Mouse (Mus musculus) midbrain, embryonic 16.5 days (tissue): ENCODE measurements around the gene Cmklr1. TPM values are rescaled to one million over a fixed set of nuclear protein-coding genes. Genes with fewer than 3 reads are reported as not detected.

Experiments
- ATAC-seq: fragments of 200-750 bp; cut with Nextera tagmentation; 2 replicates; pipeline ENCODE4 v1.8.0; 2017; ENCODE audit warnings: moderate TSS enrichment
- H3K27ac ChIP-seq: fragments of 300-500 bp; sonication (generic); 2 replicates; pipeline ENCODE4 v1.5.1; 2014; ENCODE audit warnings: mild to moderate bottlenecking, low read length, mixed read lengths
- H3K27me3 ChIP-seq: fragments of 300-500 bp; sonication (generic); 2 replicates; pipeline ENCODE4 v1.6.1; 2014; ENCODE audit warnings: low read depth, low read length, mixed read lengths; ENCODE audit not compliant: control insufficient read depth, insufficient read depth
- H3K36me3 ChIP-seq: fragments of 300-500 bp; sonication (generic); 2 replicates; pipeline ENCODE4 v1.6.1; 2014; ENCODE audit warnings: mild to moderate bottlenecking, low read length, moderate library complexity, mixed read lengths; ENCODE audit not compliant: control insufficient read depth, insufficient read depth
- H3K4me1 ChIP-seq: fragments of 300-500 bp; sonication (generic); 2 replicates; pipeline ENCODE4 v1.6.1; 2014; ENCODE audit warnings: mild to moderate bottlenecking, low read length, mixed read lengths; ENCODE audit not compliant: control insufficient read depth, insufficient read depth
- H3K4me2 ChIP-seq: fragments of 300-500 bp; sonication (generic); 2 replicates; pipeline ENCODE4 v1.6.1; 2014; ENCODE audit warnings: mild to moderate bottlenecking, low read length, mixed read lengths
- H3K4me3 ChIP-seq: fragments of 300-500 bp; sonication (generic); 2 replicates; pipeline ENCODE4 v1.5.1; 2014; ENCODE audit warnings: low read depth, mild to moderate bottlenecking, low read length, moderate library complexity, mixed read lengths
- H3K9ac ChIP-seq: fragments of 300-500 bp; sonication (generic); 2 replicates; pipeline ENCODE4 v1.6.1; 2014; ENCODE audit warnings: low read depth, low read length, mixed read lengths
- H3K9me3 ChIP-seq: fragments of 300-500 bp; sonication (generic); replicated peaks from 2 replicates; pipeline ENCODE4 v1.6.1; 2014; ENCODE audit warnings: mild to moderate bottlenecking, low read length, mixed read lengths; ENCODE audit not compliant: control insufficient read depth, poor library complexity, severe bottlenecking
- WGBS: fragments of 180-500 bp; shearing (Covaris S2); extraction: QIAGEN DNeasy Blood & Tissue Kit; methylation state at CpG from one replicate; pipeline ENCODE4 v1.1.7; 2014; 5-methylcytosine and 5-hydroxymethylcytosine counted together
- polyA plus RNA-seq: library from polyadenylated mRNA; unstranded; fragments of >200 nt; fragmentation: Nextera tagmentation; extraction: Ambion mirVana; gene quantifications from 2 replicates; pipeline ENCODE4 v1.2.1, GENCODE M21; 2015

Cmklr1 gene
- polyA plus RNA-seq, 1 experiment from 2014 or later: 1.3 TPM

DNA sequence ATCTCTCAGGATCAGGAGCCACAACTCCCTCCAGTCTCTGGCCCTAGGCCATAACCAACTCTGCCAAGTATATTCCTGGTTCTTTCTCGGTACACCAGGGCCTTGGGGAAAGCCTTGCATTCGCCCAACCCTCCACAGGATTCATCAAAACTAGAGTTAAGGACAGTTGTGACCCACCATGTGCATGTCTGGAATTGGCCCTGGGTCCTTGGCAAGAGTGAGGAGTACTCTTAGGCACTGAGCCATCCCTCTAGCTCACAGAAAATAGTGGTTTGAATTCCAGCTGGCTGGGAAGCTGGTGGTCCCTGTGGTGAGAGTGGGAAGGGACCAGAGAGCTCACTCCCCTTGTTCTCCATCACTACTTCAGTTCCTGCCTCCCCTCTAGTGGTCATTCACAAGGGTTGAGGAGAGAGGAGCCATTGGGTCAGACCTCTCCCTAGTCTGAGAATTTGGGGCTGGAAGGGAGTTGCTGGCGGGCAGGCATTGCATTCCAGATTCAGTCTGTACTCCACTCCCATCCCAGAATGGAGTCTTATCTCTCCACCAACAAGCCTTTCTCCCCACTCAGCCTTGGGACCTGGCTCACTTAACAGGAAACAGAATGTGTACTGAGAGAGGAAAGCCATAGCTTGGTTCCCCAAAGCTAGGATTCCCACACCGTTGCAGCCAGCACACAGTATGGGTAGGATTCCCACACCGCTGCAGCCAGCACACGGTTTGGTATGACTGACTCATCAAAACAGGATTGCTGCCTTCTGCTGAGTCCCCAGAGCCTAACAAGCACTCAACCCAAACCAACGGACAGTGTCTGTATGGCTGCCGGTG lies 43.1 kb downstream of the Cmklr1 start:
- Histone ChIP-seq H3K27ac (no peak overlapping the region), H3K27me3 (no peaks in the 10 kb centered on the region), H3K9ac (no peak overlapping the region), H3K36me3 (no peaks in the 10 kb centered on the region), H3K4me2 (no peak overlapping the region), H3K4me1 (peaks cover 9% of the 10 kb centered on the region; the same call in 1 of the 2 replicates), H3K4me3 (no peak overlapping the region), H3K9me3 (no peaks in the 10 kb centered on the region)
- 79% methylated on average over 8 of the region's 8 CpGs for WGBS
- no peak for ATAC-seq

DNA sequence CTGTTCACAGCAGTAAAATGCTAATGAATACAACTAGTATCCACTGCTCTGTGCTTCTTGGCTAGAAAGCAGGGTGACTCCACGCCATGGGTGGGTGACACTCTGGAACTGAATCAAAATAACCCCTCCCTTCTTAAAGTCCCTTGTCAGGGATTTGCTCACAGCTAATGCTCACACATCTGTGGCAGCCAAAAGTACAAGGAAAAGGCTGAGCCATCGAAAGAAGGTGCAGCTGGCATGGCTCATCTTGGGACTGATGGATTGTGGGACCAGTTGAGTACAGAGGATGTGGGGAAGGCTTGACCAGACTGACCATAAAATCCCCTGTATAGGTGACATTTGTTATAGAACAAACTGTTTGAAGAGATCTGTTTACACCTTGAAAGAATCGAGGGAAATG lies 44.1 kb downstream of the Cmklr1 start:
- no peak for ATAC-seq
- Histone ChIP-seq H3K9me3 (no peaks in the 10 kb centered on the region), H3K4me3 (no peak overlapping the region), H3K36me3 (no peaks in the 10 kb centered on the region), H3K27me3 (no peaks in the 10 kb centered on the region), H3K27ac (no peak overlapping the region), H3K9ac (no peak overlapping the region), H3K4me1 (peaks cover 9% of the 10 kb centered on the region; the same call in 1 of the 2 replicates), H3K4me2 (no peak overlapping the region)
- whole genome bisulfite sequencing: 78% methylated on average over 3 of the region's 3 CpGs

DNA sequence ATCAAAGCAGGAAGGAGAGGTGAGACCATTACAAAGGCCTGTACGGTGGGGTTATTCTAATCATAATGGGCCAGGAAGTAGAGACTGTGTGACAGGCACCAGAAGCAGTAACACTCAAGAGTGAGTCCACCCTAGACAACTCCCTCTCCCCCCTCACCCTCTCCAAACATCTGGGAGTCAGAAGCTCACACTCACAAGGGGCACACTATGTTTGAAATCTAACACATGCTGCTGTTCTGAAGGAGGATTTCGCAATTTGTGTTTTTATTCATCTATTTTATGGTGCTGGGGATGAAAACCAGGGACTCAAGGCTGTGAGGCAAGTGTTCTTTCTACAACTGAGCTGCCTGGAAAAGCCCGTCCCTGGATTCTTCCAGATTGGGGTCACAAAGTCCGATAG lies 45.5 kb downstream of the Cmklr1 start:
- Histone ChIP-seq H3K4me1 (peaks cover 5% of the 10 kb centered on the region; the same call in 1 of the 2 replicates), H3K9me3 (no peaks in the 10 kb centered on the region)

DNA sequence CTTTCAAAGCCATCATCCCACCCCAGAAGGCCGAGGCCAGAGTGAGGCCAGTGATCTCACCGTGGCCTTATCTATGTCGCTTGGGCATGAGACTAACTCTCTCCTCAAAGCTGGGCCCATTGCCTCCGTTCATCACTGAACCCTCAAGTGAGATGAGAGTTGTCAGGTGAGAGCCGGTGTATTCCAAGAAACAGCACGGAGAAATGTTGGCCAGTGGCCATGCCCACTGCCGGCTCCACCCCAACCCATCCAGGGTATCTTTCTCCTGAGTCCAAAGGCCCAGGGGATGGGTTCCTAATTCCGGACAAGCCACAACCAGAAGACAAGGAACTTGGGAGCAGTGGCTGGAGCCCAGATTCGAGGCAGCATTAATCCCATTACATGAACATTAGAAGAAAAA lies 46.8 kb downstream of the Cmklr1 start:
- Histone ChIP-seq H3K4me1 (peaks cover 5% of the 10 kb centered on the region; the same call in 1 of the 2 replicates), H3K27ac (no peak overlapping the region), H3K9ac (no peak overlapping the region), H3K27me3 (no peaks in the 10 kb centered on the region), H3K9me3 (no peaks in the 10 kb centered on the region), H3K4me3 (no peak overlapping the region), H3K36me3 (no peaks in the 10 kb centered on the region), H3K4me2 (no peak overlapping the region)
- 78% methylated on average over 9 of the region's 9 CpGs for WGBS
- ATAC-seq: no peak

More for the DNA sequence above, 45.5 kb downstream of the Cmklr1 start:
- no peaks in the 10 kb centered on the region for H3K27me3 ChIP-seq
- ATAC-seq: no peak
- no peak overlapping the region for H3K9ac ChIP-seq
- H3K27ac ChIP-seq: no peak overlapping the region
- WGBS: 88% methylated on average over 4 of the region's 4 CpGs
- no peaks in the 10 kb centered on the region for H3K36me3 ChIP-seq
- no peak overlapping the region for H3K4me3 ChIP-seq
- no peak overlapping the region for H3K4me2 ChIP-seq

DNA sequence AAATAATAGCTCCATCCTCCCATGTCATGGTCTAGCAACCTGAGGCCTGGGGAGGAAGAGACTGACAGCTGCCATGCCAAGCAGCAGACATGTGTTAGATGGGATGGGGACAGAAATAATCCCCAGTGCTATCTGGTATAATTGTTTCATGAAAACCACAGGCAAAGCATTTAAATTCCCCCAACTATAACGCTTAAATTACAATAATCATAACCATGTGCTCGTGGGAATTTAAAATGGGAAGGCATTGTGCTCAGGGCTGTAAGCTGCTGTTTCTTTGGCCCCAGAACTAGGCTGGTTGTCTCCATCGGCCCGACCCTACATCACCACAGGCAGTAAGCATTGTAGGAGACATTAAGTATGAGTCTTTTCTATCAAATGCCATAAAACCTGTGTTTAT lies 49.4 kb downstream of the Cmklr1 start:
- WGBS: 60% methylated on average over 4 of the region's 4 CpGs
- no peak overlapping the region for H3K27ac ChIP-seq
- H3K4me3 ChIP-seq: no peak overlapping the region

DNA sequence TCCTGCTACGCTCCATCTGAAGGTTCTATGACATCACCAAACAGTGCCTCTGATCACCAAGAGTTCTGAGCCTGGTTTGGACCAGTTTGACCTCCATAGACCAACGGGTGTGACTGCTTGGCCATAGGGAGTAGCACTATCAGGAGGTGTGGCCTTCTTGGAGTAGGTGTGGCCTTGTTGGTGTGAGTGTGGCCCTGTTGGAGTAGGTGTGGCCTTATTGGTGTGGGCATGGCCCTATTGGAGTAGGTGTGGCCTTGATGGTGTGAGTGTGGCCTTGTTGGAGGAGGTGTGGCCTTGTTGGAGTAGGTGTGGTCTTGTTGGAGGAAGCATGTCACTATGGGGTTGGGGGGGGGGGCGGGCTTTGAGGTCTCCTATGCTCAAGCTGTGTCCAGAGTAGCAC lies 50.0 kb downstream of the Cmklr1 start:
- Histone ChIP-seq H3K9ac (no peak overlapping the region), H3K27me3 (no peaks in the 10 kb centered on the region), H3K4me2 (no peak overlapping the region), H3K36me3 (no peaks in the 10 kb centered on the region), H3K9me3 (no peaks in the 10 kb centered on the region), H3K4me3 (no peak overlapping the region), H3K27ac (0 out of 2 replicates have a peak overlapping the region, but pooled peaks have one; percentile 3), H3K4me1 (peaks cover under 1% of the 10 kb centered on the region; the same call in 1 of the 2 replicates)
- 84% methylated on average over 3 of the region's 3 CpGs for WGBS
- ATAC-seq: no peak

More for the DNA sequence above, 49.4 kb downstream of the Cmklr1 start:
- H3K9ac ChIP-seq: no peak overlapping the region
- no peaks in the 10 kb centered on the region for H3K9me3 ChIP-seq
- no peaks in the 10 kb centered on the region for H3K36me3 ChIP-seq
- ATAC-seq: no peak
- no peaks in the 10 kb centered on the region; the same call in 1 of the 2 replicates for H3K4me1 ChIP-seq
- no peak overlapping the region for H3K4me2 ChIP-seq
- H3K27me3 ChIP-seq: no peaks in the 10 kb centered on the region

DNA sequence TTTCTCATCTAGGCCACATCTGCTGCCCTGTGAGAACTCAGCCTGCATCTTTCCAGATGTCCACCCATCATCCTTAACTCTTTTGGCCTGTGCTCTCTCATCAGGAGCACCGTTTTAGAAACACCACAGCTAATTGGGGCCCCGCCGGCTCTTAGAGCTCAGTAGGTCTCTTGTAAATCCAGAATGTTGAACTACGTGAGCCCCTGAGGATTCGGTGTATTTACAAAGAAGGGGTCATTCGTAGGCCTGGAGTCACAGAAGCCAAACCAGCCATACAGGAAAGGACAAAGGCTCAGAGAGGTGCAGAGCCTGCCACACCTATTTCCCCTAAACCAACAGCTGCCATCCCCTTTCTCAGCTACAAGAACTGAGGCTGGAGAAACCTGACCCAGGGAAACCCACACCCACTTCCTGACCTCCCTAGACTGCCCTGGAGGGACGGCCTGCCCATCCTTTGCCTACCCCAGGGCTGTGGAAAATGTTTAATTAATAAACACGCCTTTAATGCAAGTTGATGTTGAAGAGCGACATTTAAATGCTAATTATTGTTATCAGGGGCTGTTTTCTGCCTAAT lies 53.4 kb downstream of the Cmklr1 start:
- Histone ChIP-seq H3K27me3 (no peaks in the 10 kb centered on the region), H3K4me3 (no peak overlapping the region), H3K9me3 (no peaks in the 10 kb centered on the region), H3K36me3 (no peaks in the 10 kb centered on the region), H3K4me1 (peaks cover 23% of the 10 kb centered on the region), H3K27ac (no peak overlapping the region), H3K9ac (no peak overlapping the region), H3K4me2 (no peak overlapping the region)
- no peak for ATAC-seq
- WGBS: 70% methylated on average over 9 of the region's 9 CpGs

DNA sequence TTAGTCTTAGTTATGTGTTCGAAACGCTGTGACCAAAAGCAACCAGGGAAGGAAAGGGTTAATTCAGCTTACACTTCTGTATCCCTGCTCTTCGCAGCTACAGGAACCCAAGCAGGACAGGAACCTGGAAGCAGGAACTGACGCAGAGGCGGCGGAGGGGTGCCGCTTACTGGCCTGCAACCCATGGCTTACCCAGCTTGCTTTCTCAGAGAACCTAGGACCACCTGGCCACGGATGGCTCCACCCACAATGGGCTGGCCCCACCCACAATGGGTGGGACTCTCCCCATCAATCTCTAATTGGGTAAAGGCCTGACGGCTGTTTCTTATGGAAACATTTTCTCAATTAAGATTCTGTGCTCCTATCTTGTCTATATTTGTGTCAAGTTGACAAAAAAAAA lies 54.0 kb downstream of the Cmklr1 start:
- no peak overlapping the region for H3K4me2 ChIP-seq
- H3K36me3 ChIP-seq: no peaks in the 10 kb centered on the region
- 84% methylated on average over 9 of the region's 9 CpGs for WGBS
- no peaks in the 10 kb centered on the region for H3K9me3 ChIP-seq
- H3K4me3 ChIP-seq: no peak overlapping the region
- no peak overlapping the region for H3K9ac ChIP-seq
- H3K27ac ChIP-seq: no peak overlapping the region
- ATAC-seq: no peak
- no peaks in the 10 kb centered on the region for H3K27me3 ChIP-seq
- peaks cover 26% of the 10 kb centered on the region for H3K4me1 ChIP-seq
